8 mouse cellular contexts compared by ENCODE assay signal in the genomic region with DNA sequence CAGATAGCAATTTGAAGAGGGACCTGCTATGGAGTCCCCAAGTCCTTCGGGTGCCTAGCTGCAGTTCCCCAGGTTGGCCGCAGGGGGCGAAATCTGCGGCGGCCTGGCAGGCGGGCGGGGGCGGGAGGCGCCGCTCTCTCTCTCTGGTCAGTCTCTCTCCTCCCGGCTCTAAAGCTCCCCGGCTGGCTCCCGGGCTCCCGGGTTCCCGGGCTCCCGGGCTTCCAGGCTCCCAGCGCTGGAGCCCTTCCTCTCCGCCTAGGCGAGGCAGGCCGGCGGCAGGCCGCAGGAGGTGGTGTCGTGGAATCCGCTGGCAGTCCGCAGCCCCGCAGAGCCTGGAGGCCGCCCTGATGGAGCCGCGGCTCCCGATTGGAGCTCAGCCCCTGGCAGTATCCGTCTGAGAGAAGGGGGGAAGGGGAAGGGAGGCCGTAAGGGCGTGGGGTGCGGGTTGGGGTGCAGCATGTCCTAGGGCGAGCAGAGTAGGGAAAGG. TPM values are rescaled to one million over a fixed set of nuclear protein-coding genes. Genes with fewer than 3 reads are reported as not detected.
DNase-seq lines count a peak whose midpoint lies in the region; ATAC-seq and TF ChIP-seq lines count a peak whose summit lies in the region.

A gene (plus strand): TSS at position 82 of the 487 bp plus-strand sequence.

- H3K4me2 ChIP-seq in lung, embryonic 14.5 days = peak within 1 kb of the TSS; percentile 63

- H3K27me3 ChIP-seq in lung, embryonic 14.5 days (ENCODE audit: insufficient read depth, low read length) = no peaks in the 10 kb centered on the region

- WGBS in lung, embryonic 14.5 days = 4% methylated on average over 29 of the region's 35 CpGs

- peak within 1 kb of the TSS; percentile 59 for H3K4me3 ChIP-seq in lung, embryonic 14.5 days (ENCODE audit: low read depth, low read length)

- peak; percentile 95 for ATAC-seq in frontal cortex, adult (ENCODE audit: low TSS enrichment)
- peak; percentile 93 for ATAC-seq in lung, embryonic 14.5 days (ENCODE audit: insufficient read depth)
- ATAC-seq in neutrophil, adult 5-6 weeks (ENCODE audit: extremely low read depth, insufficient number of reproducible peaks, low FRiP score, poor library complexity, severe bottlenecking) = peak; percentile 55; the same call in 1 of the 2 replicates

- no peaks in the 10 kb centered on the region for H3K4me1 ChIP-seq in lung, embryonic 14.5 days (ENCODE audit: insufficient read depth)

- 0 out of 2 replicates have a peak, but pooled peaks cover 4% of the 10 kb centered on the region for H3K36me3 ChIP-seq in lung, embryonic 14.5 days (ENCODE audit: insufficient read depth)

- H3K9ac ChIP-seq in lung, embryonic 14.5 days = peak within 1 kb of the TSS; percentile 72

- peak; percentile 75 for TF ChIP-seq CTCF in lung, embryonic 14.5 days (IDR thresholded peaks at IDR 0.05; ENCODE audit: low read depth)

- no peaks in the 10 kb centered on the region for H3K9me3 ChIP-seq in lung, embryonic 14.5 days (ENCODE audit: low read depth, low read length)

- H3K27ac ChIP-seq in lung, embryonic 14.5 days (ENCODE audit: low read depth) = peak within 1 kb of the TSS; percentile 79

- DNase-seq in MN1 (ENCODE audit: low spot score) = peak; percentile 64
- DNase-seq in cerebellum, adult 9-10 months = peak; percentile 68
- peak; percentile 78 for DNase-seq in heart, postnatal 4 days
- peak; percentile 23 to 46 for DNase-seq in layer of hippocampus, adult 8-10 months (ENCODE audit: low spot score in 2 of 2)
- peak; percentile 79 for DNase-seq in lung, embryonic 14.5 days
- DNase-seq in thymus, adult 18-20 months = peak; percentile 21 to 23

RNA-seq across cellular contexts. Expression of the gene that starts here (rescaled TPM):
- 10 to 100 TPM; 15.5 to 17.6 TPM for total RNA-seq in heart, postnatal 4 days (2021)
- 10 to 100 TPM; 53.9 to 65.3 (median 59.9) TPM for total RNA-seq in layer of hippocampus, adult 8-10 months (2022)
- polyA plus RNA-seq in lung, embryonic 14.5 days (2014; fragmentation: Nextera tagmentation; extraction: Ambion mirVana) = 22.0 and 22.3 TPM in 2 replicates
- total RNA-seq in neutrophil, adult 5-6 weeks (2017) = 3.6 and 3.8 TPM in 2 replicates

Comparison
In these comparisons a context has a peak if more than half of its experiments do, and no peak if none do; other contexts are left out.
1. Peak in every context shown above with its lines: DNase-seq, ATAC-seq, H3K4me3 ChIP-seq and H3K27ac ChIP-seq.
2. DNase-seq: peak in every context shown above with its lines; median percentile 79 in lung, embryonic 14.5 days; 78 in heart, postnatal 4 days; 68 in cerebellum, adult 9-10 months; 64 in MN1; 34 in layer of hippocampus, adult 8-10 months; 22 in thymus, adult 18-20 months.